Mouse (Mus musculus) spleen, postnatal 36 days (tissue): ENCODE results near the gene Slc45a1.

Experiments
- DNase-seq, 2 experiments: peaks; one replicate each; pipeline ENCODE4 v3.0.0; 2022; ENCODE audit warnings: low spot score in 2 of 2, mixed read lengths in 1 of 2

Gene Slc45a1

GRCm38 (mm10) chr4:150581931-150582723 lies 69.8 kb downstream of the Slc45a1 start:
- DNase-seq = no peak
